Mouse (Mus musculus): Measurements from ENCODE around the gene Auh.

- TF ChIP-seq POLR2A (IDR thresholded peaks at IDR 0.05; ENCODE audit: low read depth, low read length) (no peak), CTCF (IDR thresholded peaks at IDR 0.05; ENCODE audit: extremely low read depth, insufficient read length, insufficient replicate concordance, low read depth, low read length) (no peak)
Observed at GRCm38 (mm10) chr13:52978321-52978981, 49.0 kb upstream of the Auh start.

Measured in small intestine, adult 2 months (tissue).